Mouse (Mus musculus) CH12.LX (cell line): ENCODE measurements around the gene Gm21173. TPM values are rescaled to one million over a fixed set of nuclear protein-coding genes. Genes with fewer than 3 reads are reported as not detected.
"Not testable (repeated sequence)": the region's sequence is repeated elsewhere in the genome, so short reads cannot be mapped to it uniquely, and the experiment has no call there.

Experiments
- DNase-seq: peaks from one replicate; pipeline ENCODE4 v3.0.0-alpha.2; 2013; ENCODE audit errors: extremely low read depth
- H3K27ac ChIP-seq: 2 replicates; pipeline ENCODE4 v1.5.1; 2012; ENCODE audit warnings: low read depth, mild to moderate bottlenecking, control low read depth, moderate library complexity; ENCODE audit not compliant: insufficient read depth
- H3K27me3 ChIP-seq: replicated peaks from 2 replicates; pipeline ENCODE3; 2012; ENCODE audit warnings: inconsistent platforms
- H3K36me3 ChIP-seq, 2 experiments: replicated peaks in 1 of 2; 2 replicates each; pipeline versions ENCODE3 to v1.6.1; 2012; ENCODE audit warnings: inconsistent platforms in 1 of 2, low read length in 1 of 2, mild to moderate bottlenecking in 1 of 2, mixed read lengths in 1 of 2, moderate library complexity in 1 of 2; ENCODE audit not compliant: control insufficient read depth in 1 of 2, insufficient read depth in 1 of 2
- H3K4me1 ChIP-seq, 2 experiments: 2 replicates each; pipeline ENCODE4 v1.6.1; 2012; ENCODE audit warnings: inconsistent platforms in 1 of 2, moderate library complexity in 1 of 2; ENCODE audit not compliant: insufficient read depth in 2 of 2, control insufficient read depth in 1 of 2
- H3K4me2 ChIP-seq: 2 replicates; pipeline ENCODE4 v1.6.1; 2012; ENCODE audit warnings: low read depth, mild to moderate bottlenecking, control low read depth; ENCODE audit not compliant: poor library complexity, insufficient read depth, severe bottlenecking
- H3K4me3 ChIP-seq, 3 experiments: fragments of 150-350 bp in 1 of 3; sonication (generic) in 1 of 3; replicated peaks in 1 of 3; 2 replicates each; pipeline versions ENCODE3 to v1.5.1; 2011 to 2012; ENCODE audit warnings: low read depth in 2 of 3, low read length in 2 of 3, mild to moderate bottlenecking in 2 of 3, moderate library complexity in 2 of 3, control low read depth in 1 of 3, improper control_type of control experiment in 1 of 3, inconsistent platforms in 1 of 3, mixed read lengths in 1 of 3; ENCODE audit not compliant: poor library complexity in 1 of 3
- H3K79me2 ChIP-seq: replicated peaks from 2 replicates; pipeline ENCODE4 v1.6.1; 2012; ENCODE audit warnings: mild to moderate bottlenecking, moderate library complexity; ENCODE audit not compliant: control insufficient read depth, poor library complexity, insufficient read depth, severe bottlenecking; ENCODE audit errors: extremely low read depth
- H3K9ac ChIP-seq: 2 replicates; pipeline ENCODE4 v1.6.1; 2012; ENCODE audit warnings: low read depth, mild to moderate bottlenecking, control low read depth, moderate library complexity; ENCODE audit not compliant: insufficient read depth
- H3K9me3 ChIP-seq: replicated peaks from 2 replicates; pipeline ENCODE3; 2012; ENCODE audit warnings: low read length, inconsistent platforms, mixed read lengths
- dilution Hi-C: fragments of 300-500 bp; cut with MboI; formaldehyde crosslinking; loops from 2 replicates; pipeline ENCODE4 v1.14.3; 2020; ENCODE audit warnings: low sequenced_read_pairs; ENCODE audit not compliant: extremely low pct_unique_long_range_greater_than_20kb, extremely low pct_ligation_motif_present
- in situ Hi-C: fragments of 300-500 bp; cut with MboI; formaldehyde crosslinking; loops from 3 replicates; pipeline ENCODE4 v1.14.3; 2019; ENCODE audit warnings: low sequenced_read_pairs, low pct_ligation_motif_present, low pct_unique_long_range_greater_than_20kb, mixed read lengths
- polyA plus RNA-seq: library from polyadenylated mRNA; unstranded; fragments of >175 nt; gene quantifications from 2 replicates; pipeline ENCODE4 v1.2.1, GENCODE M21; 2012; ENCODE audit warnings: low read depth; ENCODE audit not compliant: insufficient read length
- total RNA-seq, 2 experiments: library from RNA; depleted of rRNA; stranded (reverse); fragments of 300-350 nt in 1 of 2; fragments of >200 nt in 1 of 2; gene quantifications; 2 replicates each; pipeline ENCODE4 v1.2.3; 2012 to 2014

The Gm21173 gene
- total RNA-seq (2012; rRNA removed) = not detected in 2 replicates
- total RNA-seq (2014; rRNA removed) = not detected in 2 replicates
- polyA plus RNA-seq = not detected in 2 replicates

- H3K27ac ChIP-seq, H3K79me2 ChIP-seq, DNase-seq, H3K4me3 ChIP-seq, H3K36me3 ChIP-seq, dilution Hi-C loops, H3K4me2 ChIP-seq, H3K4me1 ChIP-seq, H3K9me3 ChIP-seq, H3K9ac ChIP-seq, in situ Hi-C loops, H3K27me3 ChIP-seq: not testable (repeated sequence)
These were observed at the start of gene Gm21173 for GRCm38 (mm10) chrY:76761300-76761699. Gm21173 (plus strand) TSS chrY:76761600.
